Mouse (Mus musculus): ENCODE results near the gene Rps15a. TPM values are rescaled to one million over a fixed set of nuclear protein-coding genes. Genes with fewer than 3 reads are reported as not detected.

The Rps15a gene
- polyA plus RNA-seq (2016; fragmentation: Nextera tagmentation; extraction: Ambion mirVana) = 576 and 579 TPM in 2 replicates

GRCm38 (mm10) chr7:118115877-118116568 lies at the start of gene Rps15a:
Rps15a (minus strand) TSS chr7:118116188.
- H3K27me3 ChIP-seq = no peaks in the 10 kb centered on the region
- peaks cover 69% of the 10 kb centered on the region for H3K36me3 ChIP-seq (replicated peaks)
- no peaks in the 10 kb centered on the region for H3K9me3 ChIP-seq
- peak within 1 kb of the TSS; percentile 91 for H3K27ac ChIP-seq
- under 1% methylated on average over 40 of the region's 40 CpGs for WGBS
- peak within 1 kb of the TSS; percentile 99 for H3K9ac ChIP-seq
- peak within 1 kb of the TSS; percentile 86 for H3K4me3 ChIP-seq (replicated peaks)
- H3K4me2 ChIP-seq = peak within 1 kb of the TSS; percentile 94
- ATAC-seq (ENCODE audit: low FRiP score) = peak; percentile 86
- H3K4me1 ChIP-seq = peaks cover 47% of the 10 kb centered on the region

GRCm38 (mm10) chr7:118163006-118163405 lies 47.0 kb upstream of the Rps15a start:
- 97% methylated on average over 8 of the region's 8 CpGs for WGBS

DNA sequence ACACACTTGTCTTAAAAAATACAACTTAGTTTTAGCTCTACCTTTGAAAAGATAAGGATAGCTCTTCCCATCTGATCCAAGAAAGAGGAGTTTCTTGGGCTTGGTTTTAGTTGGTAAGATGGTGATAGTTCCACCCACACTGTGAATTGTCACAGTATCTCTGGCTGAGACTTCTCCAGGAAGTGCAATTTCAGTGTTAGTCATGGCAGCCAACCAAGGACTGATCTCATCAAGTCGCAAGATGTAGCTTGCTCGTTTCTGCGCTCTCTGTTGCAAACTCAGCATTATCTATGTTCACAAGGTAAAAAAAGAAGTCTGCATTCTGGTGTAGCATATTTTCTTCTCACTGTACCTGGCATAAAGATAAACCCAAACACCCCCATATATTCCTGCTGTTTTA lies 44.1 kb upstream of the Rps15a start:
- WGBS = 96% methylated on average over 3 of the region's 3 CpGs
- no peak for ATAC-seq (ENCODE audit: low FRiP score)

More at GRCm38 (mm10) chr7:118163006-118163405, 47.0 kb upstream of the Rps15a start:
- Histone ChIP-seq H3K4me2 (no peak overlapping the region), H3K27ac (no peak overlapping the region), H3K4me3 (replicated peaks) (no peak overlapping the region), H3K4me1 (no peaks in the 10 kb centered on the region), H3K27me3 (no peaks in the 10 kb centered on the region), H3K9ac (no peak overlapping the region), H3K9me3 (no peaks in the 10 kb centered on the region), H3K36me3 (replicated peaks) (peaks cover 47% of the 10 kb centered on the region)
- ATAC-seq (ENCODE audit: low FRiP score) = no peak

DNA sequence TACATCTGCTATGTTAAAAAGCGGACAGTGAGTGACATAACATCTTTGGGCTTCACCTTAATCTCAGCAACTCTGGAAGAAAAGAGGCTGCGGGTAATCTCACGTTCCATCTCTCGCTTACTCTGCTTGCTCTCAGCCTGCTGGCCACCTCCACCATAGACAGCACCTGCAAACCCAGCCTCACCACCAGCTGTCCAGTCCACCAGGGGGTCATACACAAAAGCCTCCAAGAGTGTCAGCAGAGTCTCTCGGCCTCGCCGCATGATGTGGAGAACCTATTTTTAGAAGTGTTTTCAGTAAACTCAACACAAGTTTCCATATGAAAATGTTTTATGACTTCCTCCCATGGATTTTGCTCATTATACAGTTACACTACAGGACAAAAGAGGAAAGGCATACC lies 40.5 kb upstream of the Rps15a start:
- ATAC-seq (ENCODE audit: low FRiP score) = no peak
- Histone ChIP-seq H3K4me2 (no peak overlapping the region), H3K4me3 (replicated peaks) (no peak overlapping the region), H3K27ac (no peak overlapping the region), H3K27me3 (no peaks in the 10 kb centered on the region), H3K4me1 (no peaks in the 10 kb centered on the region), H3K9ac (no peak overlapping the region), H3K9me3 (no peaks in the 10 kb centered on the region), H3K36me3 (replicated peaks) (peaks cover 79% of the 10 kb centered on the region)
- WGBS = 93% methylated on average over 7 of the region's 7 CpGs

More for the DNA sequence above, 44.1 kb upstream of the Rps15a start:
- no peak overlapping the region for H3K9ac ChIP-seq
- peaks cover 50% of the 10 kb centered on the region for H3K36me3 ChIP-seq (replicated peaks)
- no peaks in the 10 kb centered on the region for H3K4me1 ChIP-seq
- H3K4me3 ChIP-seq (replicated peaks) = no peak overlapping the region
- no peak overlapping the region for H3K4me2 ChIP-seq
- H3K27ac ChIP-seq = no peak overlapping the region
- no peaks in the 10 kb centered on the region for H3K9me3 ChIP-seq
- H3K27me3 ChIP-seq = no peaks in the 10 kb centered on the region

DNA sequence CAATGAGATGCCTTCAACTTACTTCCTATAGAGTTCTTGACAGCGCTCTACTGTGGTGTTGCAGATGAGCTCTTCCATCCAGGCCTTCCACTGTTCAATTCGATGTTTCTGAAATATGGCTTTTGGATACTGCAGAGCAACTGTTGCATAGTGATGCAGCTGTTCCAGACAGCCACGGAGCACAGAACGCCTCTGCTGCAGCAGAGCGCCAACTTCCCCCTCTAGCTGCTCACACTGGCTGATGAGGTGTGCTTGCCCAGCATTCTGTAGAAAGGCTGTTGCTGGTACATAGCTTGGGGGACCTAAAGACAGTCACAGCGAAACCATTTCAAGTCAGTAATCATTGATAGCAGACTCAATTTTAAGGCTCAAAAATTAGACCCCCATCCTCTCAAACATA lies 38.2 kb upstream of the Rps15a start:
- Histone ChIP-seq H3K27me3 (no peaks in the 10 kb centered on the region), H3K9me3 (no peaks in the 10 kb centered on the region), H3K9ac (no peak overlapping the region), H3K4me3 (replicated peaks) (no peak overlapping the region), H3K36me3 (replicated peaks) (peaks cover 74% of the 10 kb centered on the region), H3K4me1 (no peaks in the 10 kb centered on the region), H3K4me2 (no peak overlapping the region), H3K27ac (no peak overlapping the region)
- no peak for ATAC-seq (ENCODE audit: low FRiP score)
- 95% methylated on average over 6 of the region's 6 CpGs for WGBS

DNA sequence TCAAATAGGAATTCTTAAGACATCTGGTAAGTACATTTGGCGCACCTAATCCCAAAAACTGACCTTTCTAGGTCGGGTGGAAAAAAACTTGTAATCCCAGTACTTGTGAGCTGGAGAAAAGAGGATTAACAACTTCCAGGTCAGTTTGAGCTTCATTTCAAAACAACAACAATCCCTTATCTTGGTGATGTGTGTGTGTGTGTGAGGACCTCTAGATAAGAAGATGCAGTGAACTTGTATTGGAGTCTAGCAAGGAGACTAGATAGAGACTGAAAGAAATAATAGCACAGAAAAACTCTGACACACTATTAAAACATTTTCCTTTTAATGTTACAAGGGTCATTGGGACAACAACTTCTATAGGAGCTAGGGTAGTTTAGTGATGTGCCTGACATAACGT lies 27.6 kb upstream of the Rps15a start:
- no peak for ATAC-seq (ENCODE audit: low FRiP score)
- H3K4me2 ChIP-seq = no peak overlapping the region
- 82% methylated on average over 3 of the region's 3 CpGs for whole genome bisulfite sequencing

GRCm38 (mm10) chr7:118143123-118143522 lies 27.1 kb upstream of the Rps15a start:
- H3K4me3 ChIP-seq (replicated peaks) = no peak overlapping the region
- no peaks in the 10 kb centered on the region for H3K9me3 ChIP-seq
- H3K4me2 ChIP-seq = no peak overlapping the region
- ATAC-seq (ENCODE audit: low FRiP score) = no peak
- H3K27me3 ChIP-seq = no peaks in the 10 kb centered on the region
- no peaks in the 10 kb centered on the region for H3K4me1 ChIP-seq
- WGBS = 95% methylated on average over 4 of the region's 4 CpGs
- no peak overlapping the region for H3K27ac ChIP-seq
- peaks cover 66% of the 10 kb centered on the region for H3K36me3 ChIP-seq (replicated peaks)
- no peak overlapping the region for H3K9ac ChIP-seq

More for the DNA sequence above, 27.6 kb upstream of the Rps15a start:
- Histone ChIP-seq H3K9me3 (no peaks in the 10 kb centered on the region), H3K9ac (no peak overlapping the region), H3K4me3 (replicated peaks) (no peak overlapping the region), H3K36me3 (replicated peaks) (peaks cover 70% of the 10 kb centered on the region), H3K4me1 (no peaks in the 10 kb centered on the region), H3K27me3 (no peaks in the 10 kb centered on the region), H3K27ac (no peak overlapping the region)

- Histone ChIP-seq H3K9me3 (no peaks in the 10 kb centered on the region), H3K27me3 (no peaks in the 10 kb centered on the region), H3K9ac (no peak overlapping the region), H3K27ac (no peak overlapping the region), H3K36me3 (replicated peaks) (peaks cover 74% of the 10 kb centered on the region), H3K4me3 (replicated peaks) (no peak overlapping the region), H3K4me1 (no peaks in the 10 kb centered on the region), H3K4me2 (no peak overlapping the region)
- WGBS = 96% methylated on average over 7 of the region's 7 CpGs
- no peak for ATAC-seq (ENCODE audit: low FRiP score)
Observed at GRCm38 (mm10) chr7:118141271-118141670, 25.3 kb upstream of the Rps15a start.

DNA sequence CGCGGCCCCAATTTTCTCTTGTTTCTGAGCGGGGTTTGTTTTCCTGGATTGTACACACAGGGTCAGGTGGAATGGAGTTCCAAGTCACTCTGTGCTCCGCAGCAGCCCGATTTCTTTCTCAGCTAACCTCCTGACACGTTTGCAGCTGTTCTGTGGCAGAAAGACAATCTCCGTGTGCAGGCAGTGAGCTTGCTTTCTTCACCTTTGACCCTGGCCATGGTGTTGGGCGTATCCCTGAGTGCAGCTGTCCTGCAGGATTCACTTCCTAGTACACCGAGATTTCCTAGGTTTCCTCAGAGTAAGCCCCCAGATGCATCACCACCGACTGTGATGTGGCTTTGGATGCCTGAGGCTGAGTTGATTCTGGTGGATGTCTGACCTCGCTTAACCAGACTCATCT lies 19.1 kb upstream of the Rps15a start:
- H3K27me3 ChIP-seq = no peaks in the 10 kb centered on the region
- WGBS = 83% methylated on average over 11 of the region's 11 CpGs
- H3K9me3 ChIP-seq = no peaks in the 10 kb centered on the region
- H3K4me2 ChIP-seq = no peak overlapping the region
- no peak overlapping the region for H3K27ac ChIP-seq
- ATAC-seq (ENCODE audit: low FRiP score) = no peak
- H3K4me3 ChIP-seq (replicated peaks) = no peak overlapping the region
- H3K4me1 ChIP-seq = no peaks in the 10 kb centered on the region
- H3K9ac ChIP-seq = no peak overlapping the region
- peaks cover 48% of the 10 kb centered on the region for H3K36me3 ChIP-seq (replicated peaks)

GRCm38 (mm10) chr7:118129430-118130041 lies 13.5 kb upstream of the Rps15a start, which contains the start of gene Arl6ip1:
Arl6ip1 (minus strand) TSS chr7:118129662.
- ATAC-seq (ENCODE audit: low FRiP score) = peak; percentile 99
- Histone ChIP-seq H3K27me3 (no peaks in the 10 kb centered on the region), H3K27ac (peak within 1 kb of the TSS; percentile 91), H3K9ac (peak within 1 kb of the TSS; percentile 85), H3K9me3 (no peaks in the 10 kb centered on the region), H3K4me3 (replicated peaks) (peak within 1 kb of the TSS; percentile 75), H3K36me3 (replicated peaks) (peaks cover 19% of the 10 kb centered on the region), H3K4me2 (peak within 1 kb of the TSS; percentile 69), H3K4me1 (peaks cover 26% of the 10 kb centered on the region)
- WGBS = under 1% methylated on average over 39 of the region's 39 CpGs

DNA sequence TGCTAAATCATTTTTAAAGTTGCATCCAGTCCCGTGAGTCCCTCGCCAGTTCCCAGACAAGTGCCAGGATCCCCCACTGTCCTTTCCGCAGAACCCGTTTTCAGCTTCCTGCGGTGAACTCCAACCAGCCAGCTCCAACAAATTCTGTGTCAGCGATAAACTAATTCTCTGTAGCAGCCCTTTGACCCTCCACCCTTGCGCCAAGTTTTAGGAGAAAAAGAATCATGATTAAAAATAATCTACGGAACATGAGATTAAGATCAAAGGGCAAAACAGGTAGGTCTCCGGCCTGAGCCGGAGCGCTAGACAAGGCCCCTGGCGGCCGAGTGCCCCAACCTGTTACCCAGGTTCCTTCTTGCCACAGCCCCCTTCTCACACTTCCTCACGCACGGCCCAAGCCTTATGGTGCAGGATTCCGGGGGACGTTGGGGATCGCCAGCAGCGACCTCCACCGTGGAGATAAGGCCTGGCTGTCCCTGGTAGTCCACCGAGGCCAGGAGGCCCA lies 13.0 kb upstream of the Rps15a start:
- Histone ChIP-seq H3K9ac (peak overlapping the region; percentile 85), H3K27me3 (no peaks in the 10 kb centered on the region), H3K4me1 (peaks cover 28% of the 10 kb centered on the region), H3K4me2 (peak overlapping the region; percentile 69), H3K36me3 (replicated peaks) (peaks cover 23% of the 10 kb centered on the region), H3K9me3 (no peaks in the 10 kb centered on the region), H3K4me3 (replicated peaks) (peak overlapping the region; percentile 75), H3K27ac (peak overlapping the region; percentile 91)
- peak; percentile 82 for ATAC-seq (ENCODE audit: low FRiP score)
- WGBS = under 1% methylated on average over 21 of the region's 21 CpGs

- WGBS = 74% methylated on average over 11 of the region's 11 CpGs
- Histone ChIP-seq H3K4me2 (peak overlapping the region; percentile 69), H3K27me3 (no peaks in the 10 kb centered on the region), H3K4me1 (peaks cover 28% of the 10 kb centered on the region), H3K9ac (no peak overlapping the region), H3K27ac (no peak overlapping the region), H3K36me3 (replicated peaks) (peaks cover 38% of the 10 kb centered on the region), H3K9me3 (no peaks in the 10 kb centered on the region), H3K4me3 (replicated peaks) (peak overlapping the region; percentile 2; the same call in 1 of the 2 replicates)
- ATAC-seq (ENCODE audit: low FRiP score) = no peak
Observed at GRCm38 (mm10) chr7:118126219-118126875, 10.4 kb upstream of the Rps15a start.
